Mouse (Mus musculus): ENCODE measurements around the gene Ppm1l.

Ppm1l gene

DNA sequence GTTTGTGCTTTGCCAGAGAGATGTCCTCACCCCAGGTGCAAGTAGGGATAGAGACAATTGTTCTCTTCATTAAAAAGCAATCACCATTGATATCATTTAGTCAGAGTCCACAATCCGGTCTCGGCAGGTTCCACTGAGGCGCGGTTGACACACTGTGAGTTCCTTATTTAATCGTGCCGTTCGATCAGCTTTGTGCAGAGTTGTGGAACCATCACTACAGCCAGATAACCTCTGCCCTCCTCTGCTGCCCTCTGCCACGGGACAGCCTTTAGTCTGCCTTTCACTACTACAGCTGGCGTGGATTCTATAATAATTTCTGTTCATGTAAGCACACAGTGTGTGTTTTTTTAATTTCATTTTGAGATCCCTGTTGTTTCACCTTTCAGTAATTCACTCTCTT lies 17.2 kb downstream of the Ppm1l start:
- no peak for DNase-seq (ENCODE audit: low read depth in 1 of 2, low spot score in 2 of 2)

DNA sequence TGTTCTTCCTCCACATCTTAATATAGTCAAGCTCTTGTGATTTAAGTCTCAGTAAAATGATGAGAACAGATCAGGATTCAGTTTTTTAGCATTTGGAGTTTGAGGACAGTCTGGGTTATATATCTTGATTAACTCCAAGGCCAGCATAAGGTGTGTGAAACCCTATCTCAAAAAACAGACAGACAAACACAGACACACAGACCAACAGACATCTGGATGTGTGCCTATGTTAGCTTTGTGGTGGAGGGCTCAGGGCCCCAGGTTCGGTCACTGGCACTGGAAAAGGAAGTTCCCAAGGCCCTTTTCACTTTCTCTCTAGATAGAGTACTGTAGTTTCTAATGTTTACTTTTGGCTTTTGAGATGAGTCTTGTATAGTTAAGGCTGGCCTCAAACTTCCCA lies 23.8 kb downstream of the Ppm1l start:
- no peak for DNase-seq (ENCODE audit: low read depth in 1 of 2, low spot score in 2 of 2)

DNA sequence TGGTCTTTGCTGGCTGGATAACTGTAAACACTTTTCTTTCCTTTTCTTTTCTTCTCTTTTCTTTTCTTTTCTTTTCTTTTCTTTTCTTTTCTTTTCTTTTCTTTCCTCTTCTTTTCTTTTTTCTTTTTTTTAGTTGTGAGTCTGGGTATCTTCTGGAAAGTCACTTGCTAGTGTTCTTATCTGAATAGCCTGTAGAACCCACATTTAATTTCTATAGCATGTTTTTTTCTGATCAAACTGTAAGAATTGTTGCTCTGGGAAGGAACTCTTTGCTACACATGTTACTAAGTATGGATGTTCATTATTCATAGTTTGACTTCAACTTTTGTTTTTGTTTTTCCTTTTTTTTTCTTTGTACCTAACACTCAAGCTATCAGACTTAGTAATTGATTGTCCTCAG lies 24.3 kb downstream of the Ppm1l start:
- DNase-seq (ENCODE audit: low read depth in 1 of 2, low spot score in 2 of 2): no peak

DNA sequence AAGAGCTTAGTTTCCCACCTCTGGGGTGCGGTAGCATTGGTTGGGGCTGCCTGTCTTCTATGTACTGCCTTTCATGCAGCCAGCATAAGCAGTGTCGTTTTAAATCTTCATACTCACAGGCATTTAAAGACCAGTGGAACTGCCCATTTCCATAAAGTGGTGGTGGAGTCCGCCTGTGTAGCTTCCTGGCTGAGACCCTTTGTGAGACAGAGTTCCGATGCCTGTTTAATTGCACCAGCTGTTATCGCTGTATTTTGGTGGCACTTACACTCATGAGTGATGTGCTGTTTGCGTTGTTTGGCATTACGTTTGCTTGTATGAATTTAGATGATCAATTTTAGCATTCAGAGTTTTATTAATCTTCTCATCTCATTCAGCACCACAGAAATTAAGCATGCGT lies 24.9 kb downstream of the Ppm1l start:
- no peak for DNase-seq (ENCODE audit: low read depth in 1 of 2, low spot score in 2 of 2)

DNA sequence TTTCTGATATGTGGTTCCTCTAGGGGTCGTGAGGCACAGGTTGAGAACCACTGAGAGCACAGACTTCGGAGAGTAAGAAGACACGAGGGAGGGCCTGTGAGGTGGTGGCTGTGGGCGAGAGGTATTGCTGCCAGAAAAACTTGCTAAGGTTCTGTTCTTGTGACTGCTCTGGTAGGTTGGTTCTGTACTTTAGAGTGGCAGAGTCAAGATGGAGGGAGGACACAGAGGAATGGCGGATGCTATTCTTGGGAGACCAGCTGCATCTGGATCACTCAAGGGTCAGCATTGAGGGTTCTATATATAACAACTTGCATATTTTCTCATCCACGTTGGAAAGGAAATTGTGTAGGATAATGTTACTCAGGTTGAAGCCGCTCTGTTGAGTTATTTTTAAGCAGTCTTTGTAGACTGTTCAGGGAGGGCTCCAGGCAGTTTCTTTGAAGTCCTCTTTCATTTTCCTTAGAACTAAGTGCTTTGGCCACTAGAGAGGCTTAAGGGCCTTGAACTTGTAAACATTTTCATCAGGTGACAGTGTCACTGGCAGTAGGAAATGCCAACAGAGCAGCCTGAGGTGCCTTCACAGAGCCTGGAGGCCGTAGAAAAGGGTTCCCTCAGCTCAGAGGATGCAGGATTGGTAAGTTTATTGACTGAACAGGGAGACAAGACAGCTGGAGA lies 25.7 kb downstream of the Ppm1l start:
- DNase-seq (ENCODE audit: low read depth in 1 of 2, low spot score in 2 of 2): no peak

DNA sequence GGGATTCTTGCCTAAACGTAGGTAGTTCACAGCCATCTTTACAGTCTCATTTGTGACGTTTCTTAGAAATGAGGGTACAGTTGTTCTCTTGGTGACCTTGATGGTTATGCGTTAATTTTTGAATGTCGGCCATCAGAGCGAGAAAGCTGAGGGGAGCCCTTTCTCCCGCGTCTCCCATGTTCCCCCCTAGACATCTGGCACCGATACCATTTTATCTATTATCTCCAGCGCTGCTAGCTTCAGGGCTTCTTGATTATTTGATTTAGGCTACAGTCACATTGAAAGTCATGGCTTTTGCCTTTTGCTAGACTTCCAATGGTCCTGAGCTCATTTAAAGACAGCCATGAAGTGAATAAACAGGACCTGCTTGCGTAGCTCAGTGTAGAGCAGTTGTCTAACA lies 26.5 kb downstream of the Ppm1l start:
- DNase-seq (ENCODE audit: low read depth in 1 of 2, low spot score in 2 of 2): no peak

DNA sequence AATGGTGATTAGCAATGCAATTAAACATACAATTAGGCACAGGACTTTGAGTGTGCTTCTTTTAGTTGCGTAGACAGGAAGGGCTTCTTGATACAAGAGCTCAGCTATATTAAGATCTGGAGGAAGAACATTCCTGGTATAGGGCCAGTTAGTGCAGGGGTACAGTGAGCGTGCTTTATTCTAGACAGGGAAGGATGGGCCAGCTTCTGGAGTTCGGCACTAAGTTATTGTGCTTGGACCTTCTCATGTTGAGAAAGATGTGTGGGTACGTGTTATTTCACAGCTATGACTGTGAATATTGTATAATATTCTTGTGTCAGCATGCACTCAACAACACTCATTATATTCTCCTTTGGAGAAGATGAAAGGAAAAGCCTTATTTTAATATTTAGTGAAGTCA lies 29.9 kb downstream of the Ppm1l start:
- DNase-seq (ENCODE audit: low read depth in 1 of 2, low spot score in 2 of 2): no peak

DNA sequence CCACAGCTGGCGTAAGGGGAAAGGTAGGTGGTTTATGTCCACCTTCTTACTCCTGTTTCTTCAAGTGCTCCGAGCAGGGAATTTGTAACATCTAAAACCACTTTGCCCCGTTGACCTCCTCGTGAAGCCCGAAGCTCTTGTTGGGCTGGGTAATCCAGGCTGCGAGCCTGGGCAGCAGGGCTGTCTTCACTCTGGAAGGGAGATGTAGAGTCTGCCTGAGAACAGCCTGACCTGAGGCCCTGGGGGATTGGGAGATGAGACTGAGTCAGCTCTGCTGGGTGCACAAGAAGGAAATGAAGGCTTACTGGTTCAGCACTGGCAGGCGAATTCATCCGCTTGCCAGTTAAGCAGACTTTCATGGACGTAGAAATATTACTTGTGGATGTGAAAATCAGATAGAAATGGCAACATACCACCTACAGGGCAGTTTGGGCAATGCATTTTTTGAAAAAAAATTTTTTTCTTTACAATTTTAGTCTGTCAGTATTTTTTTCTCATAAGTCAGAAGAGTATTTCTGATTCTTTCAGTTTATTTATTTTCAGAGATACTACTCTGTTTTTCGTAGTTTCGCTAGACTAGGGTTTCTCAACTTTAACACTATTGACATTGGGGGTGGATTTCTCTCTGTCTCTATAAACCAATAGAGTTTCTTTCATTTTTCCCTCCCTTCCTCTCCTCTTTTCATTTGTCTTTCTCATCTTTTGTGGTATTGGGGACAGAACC lies 31.7 kb downstream of the Ppm1l start:
- DNase-seq (ENCODE audit: low read depth in 1 of 2, low spot score in 2 of 2): no peak

DNA sequence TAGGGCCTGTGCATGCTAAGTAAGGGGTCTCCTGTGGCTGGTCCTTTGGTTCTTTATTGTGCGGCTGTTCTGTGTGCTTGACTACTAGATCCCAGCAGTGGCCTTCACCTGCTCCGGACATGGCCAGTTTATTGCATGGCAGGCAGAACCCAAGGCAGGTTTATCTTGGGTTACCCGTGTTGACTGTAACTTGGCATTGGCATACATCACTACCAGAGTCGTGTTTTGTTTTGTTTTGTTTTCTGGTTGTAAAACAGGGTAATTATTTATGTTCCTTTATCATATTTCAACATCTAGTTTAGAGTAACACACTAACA lies 32.2 kb downstream of the Ppm1l start:
- no peak for DNase-seq (ENCODE audit: low read depth in 1 of 2, low spot score in 2 of 2)

DNA sequence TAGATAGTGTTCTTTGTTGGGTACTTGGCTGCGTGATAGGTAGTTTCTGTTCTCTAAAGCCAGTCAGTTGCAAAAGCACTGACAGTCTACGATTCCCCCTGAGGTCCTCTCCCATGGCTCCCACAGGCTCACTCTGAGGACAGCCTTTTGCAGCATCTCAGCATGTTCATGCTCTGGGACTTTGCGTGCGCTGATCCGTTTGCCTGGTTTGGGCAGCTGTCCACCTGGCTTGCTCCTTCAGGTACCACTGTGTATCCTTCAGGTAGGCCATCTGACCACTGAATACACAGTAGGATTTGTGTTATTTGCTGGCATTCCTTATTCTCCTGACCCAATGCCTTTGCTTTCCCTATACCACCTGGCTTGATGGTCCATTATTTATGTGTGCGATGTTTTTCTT lies 33.3 kb downstream of the Ppm1l start:
- no peak for DNase-seq (ENCODE audit: low read depth in 1 of 2, low spot score in 2 of 2)

DNA sequence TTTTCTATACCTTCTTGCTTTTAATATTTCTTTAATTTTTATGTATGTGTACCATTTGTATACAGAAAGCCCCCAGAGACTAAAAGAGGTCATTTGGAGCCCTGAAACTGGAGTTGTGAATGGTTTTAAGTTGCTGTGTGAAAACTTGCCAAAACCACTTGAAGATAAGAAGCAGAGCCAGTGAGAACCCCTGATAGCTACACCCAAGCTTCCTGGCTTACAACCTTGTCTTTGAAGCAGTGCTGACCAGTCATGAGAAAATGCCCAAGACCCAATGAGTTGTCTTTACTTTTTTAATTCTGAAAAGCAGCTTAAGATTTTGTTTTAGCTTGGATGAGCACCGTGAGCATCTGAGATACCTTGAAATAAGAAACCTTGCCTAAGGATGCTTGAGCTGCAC lies 35.5 kb downstream of the Ppm1l start:
- no peak for DNase-seq (ENCODE audit: low read depth in 1 of 2, low spot score in 2 of 2)

DNA sequence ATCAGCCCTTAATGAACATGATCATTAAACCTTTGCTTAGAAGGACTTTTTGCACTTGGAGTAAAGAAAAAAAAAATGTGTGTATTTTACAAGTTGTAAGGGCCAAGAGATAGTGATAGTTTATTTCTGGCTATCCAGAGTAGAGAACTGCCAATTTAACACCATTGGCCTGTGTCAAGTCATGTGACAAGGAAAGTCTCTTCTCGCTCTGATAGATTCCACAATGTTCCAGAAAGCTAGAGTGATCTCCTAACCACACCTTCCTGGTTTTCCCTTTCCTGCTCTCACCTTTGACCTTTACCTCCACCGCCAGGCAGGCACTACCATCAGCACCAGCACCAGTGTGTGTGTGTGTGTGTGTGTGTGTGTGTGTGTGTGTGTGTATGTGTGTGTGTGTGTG lies 38.0 kb downstream of the Ppm1l start:
- no peak for DNase-seq (ENCODE audit: low read depth in 1 of 2, low spot score in 2 of 2)

DNA sequence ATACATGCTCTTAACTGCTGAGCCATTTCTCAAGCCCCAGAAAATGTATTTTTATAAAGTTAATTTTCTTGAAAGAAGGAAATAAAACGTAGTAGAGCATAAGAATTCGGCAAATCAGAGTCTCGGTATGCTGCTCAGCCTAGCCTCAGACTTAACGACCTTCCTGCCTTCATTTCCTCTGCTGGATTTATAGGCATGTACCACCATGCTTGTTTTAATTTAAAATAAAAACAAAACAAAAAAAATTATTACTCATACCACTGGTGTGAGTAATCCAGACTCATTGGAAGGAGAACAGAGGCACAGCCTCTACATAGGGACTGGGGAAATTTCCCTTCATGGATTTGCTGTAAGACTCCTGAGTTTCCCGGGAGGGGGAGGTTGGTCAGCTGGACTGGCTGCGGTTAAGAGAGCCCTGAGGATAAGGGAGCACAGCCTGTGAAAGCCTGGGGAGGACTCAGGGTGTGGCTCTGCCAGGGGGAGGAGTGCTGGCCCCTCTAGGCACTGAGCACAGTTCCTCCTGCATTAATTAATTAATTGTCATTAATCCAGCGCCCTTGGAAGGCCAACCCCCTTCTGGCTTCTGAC lies 39.5 kb downstream of the Ppm1l start:
- no peak for DNase-seq (ENCODE audit: low read depth in 1 of 2, low spot score in 2 of 2)

DNA sequence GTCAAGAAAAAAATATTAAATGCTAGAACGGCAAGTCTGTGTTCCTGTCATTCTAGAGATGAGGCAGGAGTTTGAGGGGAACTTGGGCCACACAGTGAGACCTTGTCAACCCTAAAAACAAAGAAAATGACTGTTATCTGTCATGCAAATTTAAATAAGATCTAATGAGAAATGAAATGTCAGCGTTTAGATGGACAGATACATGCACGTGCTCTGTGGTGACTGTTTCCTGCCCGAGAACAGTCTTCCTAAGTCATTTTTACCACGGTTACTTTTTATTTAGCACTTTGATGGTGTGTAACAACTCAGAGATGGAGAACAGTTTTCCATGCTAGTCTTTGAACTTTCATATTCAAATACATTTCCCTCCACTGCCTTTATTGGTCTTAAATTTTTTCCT lies 40.1 kb downstream of the Ppm1l start:
- no peak for DNase-seq (ENCODE audit: low read depth in 1 of 2, low spot score in 2 of 2)

DNA sequence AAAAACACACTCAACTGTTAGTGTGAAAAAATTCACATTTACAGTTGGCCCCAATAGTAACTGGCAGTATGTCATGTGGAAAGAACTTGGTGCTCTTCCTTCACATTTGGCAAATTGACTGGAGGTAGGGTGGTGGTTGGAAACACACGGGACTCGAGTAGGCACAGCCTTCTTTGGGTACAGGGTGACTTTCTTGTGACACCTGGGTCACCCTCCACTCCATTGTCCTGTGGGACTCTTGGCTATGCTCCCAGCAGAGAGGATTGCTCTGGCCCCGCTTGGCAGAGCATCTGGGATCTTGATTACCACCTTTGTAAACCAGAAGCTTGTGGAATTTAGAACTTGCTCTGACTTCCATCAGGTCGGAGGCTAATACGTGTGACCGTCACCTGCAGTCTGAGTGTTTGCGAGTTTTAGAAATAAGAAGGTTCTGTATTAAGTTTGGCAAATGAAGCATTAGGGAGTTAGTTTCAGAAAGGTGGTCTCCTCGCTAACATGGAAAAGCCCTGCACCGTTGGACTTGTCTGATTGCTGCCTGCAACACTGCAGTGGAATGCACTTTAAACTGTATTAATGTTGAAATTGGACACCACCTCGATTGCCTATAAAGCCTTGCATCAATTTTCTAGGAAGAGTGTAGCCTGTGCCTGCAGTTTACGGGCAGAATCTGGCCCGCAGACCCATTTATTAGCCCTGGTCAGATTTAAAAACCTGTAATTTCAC lies 41.4 kb downstream of the Ppm1l start:
- DNase-seq (ENCODE audit: low read depth in 1 of 2, low spot score in 2 of 2): no peak

DNA sequence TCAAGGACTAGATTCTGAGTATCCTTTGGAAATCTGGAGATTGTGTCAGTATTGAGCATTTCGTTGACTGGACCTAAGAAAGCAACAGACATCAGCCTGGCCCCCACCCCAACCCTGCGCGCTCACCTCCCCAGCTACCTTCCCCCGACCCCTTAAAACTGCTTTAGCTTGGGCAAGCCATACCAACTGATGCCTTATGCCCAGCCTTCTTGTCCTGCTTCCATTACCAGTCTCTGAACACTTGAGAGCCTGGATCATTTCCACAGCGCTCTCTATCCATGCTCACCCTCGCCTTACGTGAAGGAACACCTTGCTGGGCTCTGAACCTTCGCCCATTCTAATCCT lies 41.9 kb downstream of the Ppm1l start:
- no peak for DNase-seq (ENCODE audit: low read depth in 1 of 2, low spot score in 2 of 2)

DNA sequence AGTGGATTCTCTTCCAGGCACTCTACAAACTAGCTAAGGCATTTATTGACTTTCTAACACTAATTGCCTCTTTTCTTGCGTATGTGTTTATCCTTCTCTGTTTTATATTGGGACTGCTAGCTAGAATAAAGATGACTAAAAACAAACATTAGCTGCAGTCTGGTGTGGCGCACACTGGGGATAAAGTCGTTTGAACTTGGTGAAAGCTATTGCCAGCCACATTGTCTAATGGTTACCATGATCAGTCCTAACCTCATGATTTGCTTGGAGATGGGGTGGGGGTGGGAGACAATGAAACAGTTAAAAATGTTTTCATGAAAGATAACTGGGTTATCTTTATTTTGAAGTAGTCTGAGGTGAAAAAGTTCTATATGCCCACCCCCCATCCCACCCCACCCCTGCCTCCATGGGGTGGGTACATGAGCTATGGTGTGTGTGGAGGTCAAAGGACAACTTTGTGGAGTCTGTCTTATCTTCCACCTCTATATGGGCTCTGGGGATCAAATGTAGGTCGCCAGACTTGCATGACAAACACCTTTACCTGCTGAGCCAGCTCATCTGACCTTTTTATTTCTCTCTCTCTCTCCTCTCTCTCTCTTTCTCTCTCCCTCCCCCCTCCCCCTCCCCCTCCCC lies 43.7 kb downstream of the Ppm1l start:
- no peak for DNase-seq (ENCODE audit: low read depth in 1 of 2, low spot score in 2 of 2)

DNA sequence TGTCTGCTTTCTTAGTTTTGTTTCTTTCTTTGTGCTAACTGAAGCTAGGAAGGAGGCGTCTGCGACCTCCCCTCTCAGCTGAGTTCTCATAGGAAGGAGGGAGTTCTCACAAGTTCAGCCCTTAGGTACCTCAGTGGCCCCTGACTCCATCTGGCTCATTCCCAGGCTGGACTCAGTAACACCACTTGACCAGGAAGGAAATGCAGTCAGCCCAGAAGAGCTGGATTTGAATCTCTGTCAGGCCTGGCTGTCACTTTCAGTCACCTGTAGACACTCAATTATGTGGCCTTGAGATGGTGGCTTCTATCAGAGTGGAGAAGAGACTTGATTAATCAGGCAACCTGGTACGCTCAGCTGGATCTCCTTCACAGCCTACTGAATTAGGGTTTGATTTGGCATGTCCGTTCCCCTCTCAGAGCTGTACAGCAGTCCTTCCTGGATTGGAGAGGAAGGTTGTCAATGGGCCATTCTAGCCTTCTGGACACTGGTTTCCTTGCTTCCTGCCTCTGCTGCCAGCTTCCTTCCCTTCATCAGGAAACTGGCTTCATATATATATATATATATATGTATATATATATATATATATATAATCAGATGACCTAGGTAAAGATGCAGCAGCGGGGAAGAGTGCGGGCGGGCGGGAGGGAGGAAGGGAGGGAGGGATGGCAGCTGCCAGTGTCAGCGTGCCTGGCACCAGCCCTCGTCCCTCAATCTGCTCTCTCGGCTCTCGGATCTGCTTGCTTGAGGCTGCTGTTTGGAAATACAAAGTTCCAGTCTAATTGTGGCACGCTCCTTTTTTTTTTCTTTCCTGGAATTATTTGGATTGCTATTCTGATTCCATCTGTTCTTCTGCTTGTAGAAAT lies 45.1 kb downstream of the Ppm1l start:
- no peak for DNase-seq (ENCODE audit: low read depth in 1 of 2, low spot score in 2 of 2)

DNA sequence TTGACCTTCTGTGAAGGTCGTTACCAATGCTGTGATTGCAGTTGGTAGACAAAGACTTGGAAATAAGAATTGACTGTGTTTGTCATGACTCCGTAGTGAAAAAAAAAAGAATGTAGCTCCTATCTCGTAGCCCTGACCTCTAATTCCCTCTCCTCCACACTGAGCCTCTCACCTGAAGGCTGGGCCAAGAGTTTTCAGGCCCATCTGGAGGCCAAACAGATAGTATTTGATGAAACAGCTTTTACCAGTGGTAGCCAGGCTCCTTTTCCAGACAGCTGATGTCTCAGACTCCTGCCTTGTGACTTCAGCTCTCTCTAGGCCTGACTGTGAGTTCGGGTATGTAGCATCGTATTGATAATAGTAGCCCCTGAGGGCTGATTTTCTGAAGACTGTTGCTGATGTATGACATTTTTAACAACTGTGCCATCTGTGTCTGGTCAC lies 45.7 kb downstream of the Ppm1l start:
- no peak for DNase-seq (ENCODE audit: low read depth in 1 of 2, low spot score in 2 of 2)

DNA sequence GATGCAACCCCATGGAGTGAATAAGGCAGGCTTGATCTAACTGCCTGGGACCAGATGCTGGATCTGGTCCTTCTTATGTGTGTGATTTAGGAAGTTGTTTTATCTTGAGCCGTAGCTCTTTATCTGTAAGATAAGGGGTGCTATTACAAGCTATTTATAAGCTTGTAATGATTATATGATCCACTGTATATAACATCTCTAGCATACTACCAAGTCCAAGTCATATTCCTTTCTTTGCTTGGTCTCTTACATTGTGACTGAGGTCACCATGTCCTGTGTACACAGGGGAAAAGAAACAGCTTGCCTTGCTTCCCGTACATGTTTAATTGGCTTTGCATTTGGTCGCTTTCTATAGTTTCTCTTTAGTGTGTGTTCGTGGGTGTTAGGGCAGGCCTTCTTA lies 46.2 kb downstream of the Ppm1l start:
- DNase-seq (ENCODE audit: low read depth in 1 of 2, low spot score in 2 of 2): no peak

DNA sequence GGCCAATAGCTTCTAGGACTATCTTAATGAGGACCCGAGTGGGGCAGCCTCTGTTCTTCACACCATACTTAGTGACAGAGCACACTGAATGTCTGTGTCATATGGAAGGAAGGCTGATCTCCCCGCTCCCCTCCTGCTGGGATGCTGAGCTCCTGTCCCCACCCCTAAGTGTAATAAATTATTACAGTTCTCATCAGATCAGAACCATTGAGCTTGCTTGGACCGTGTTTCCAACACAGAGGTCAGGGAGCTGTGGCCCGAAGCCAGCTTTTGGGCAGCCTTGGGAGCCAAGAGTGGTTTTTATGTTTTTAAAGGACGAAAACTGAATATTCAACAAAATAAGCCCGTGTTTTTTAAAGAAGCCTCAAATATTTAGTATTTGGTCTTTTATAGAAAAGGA lies 47.5 kb downstream of the Ppm1l start:
- no peak for DNase-seq (ENCODE audit: low read depth in 1 of 2, low spot score in 2 of 2)

Measured in monocyte, adult 2 months (primary cell).